Mouse (Mus musculus): ENCODE measurements at regions not wholly inside any gene's neighbourhood (a gene's known extent, or its start where the extent isn't known, plus 50 kb on each side); places are given as distances from the start of the nearest gene placed in this dataset.

- H3K4me2 ChIP-seq (ENCODE audit: insufficient read depth, low read depth, poor library complexity, severe bottlenecking) = no peak overlapping the region
- DNase-seq (ENCODE audit: extremely low read depth) = no peak
- H3K9me3 ChIP-seq (replicated peaks; ENCODE audit: low read length) = peaks cover 72% of the 10 kb centered on the region
- H3K4me3 ChIP-seq (replicated peaks in 1 of 3; ENCODE audit: low read depth in 2 of 3, low read length in 2 of 3, poor library complexity in 1 of 3) = no peak overlapping the region
- no peaks in the 10 kb centered on the region for H3K4me1 ChIP-seq (ENCODE audit: control insufficient read depth in 1 of 2, insufficient read depth in 2 of 2)
- in situ Hi-C loops (cut with MboI; ENCODE audit: low pct_ligation_motif_present, low pct_unique_long_range_greater_than_20kb, low sequenced_read_pairs) = no loop called here
- H3K9ac ChIP-seq (ENCODE audit: insufficient read depth, low read depth) = no peak overlapping the region
- no peak overlapping the region for H3K27ac ChIP-seq (ENCODE audit: insufficient read depth, low read depth)
- H3K36me3 ChIP-seq (replicated peaks in 1 of 2; ENCODE audit: control insufficient read depth in 1 of 2, insufficient read depth in 1 of 2, low read length in 1 of 2) = no peaks in the 10 kb centered on the region
- TF ChIP-seq MEF2A (IDR thresholded peaks at IDR 0.05; ENCODE audit: borderline replicate concordance, low read depth, low read length) (no peak), USF2 (conservative IDR thresholded peaks at IDR 0.05; ENCODE audit: low read depth, low read length) (no peak), MAFK (IDR thresholded peaks at IDR 0.05; ENCODE audit: insufficient replicate concordance, low read length) (no peak), TBP (conservative IDR thresholded peaks at IDR 0.05; ENCODE audit: low read depth, low read length) (no peak), ETS1 (conservative IDR thresholded peaks at IDR 0.05; ENCODE audit: low read depth, low read length) (no peak), ZC3H11A (IDR thresholded peaks at IDR 0.05; ENCODE audit: low read depth, low read length) (no peak), JUN (IDR thresholded peaks at IDR 0.05; ENCODE audit: insufficient read depth, low read depth, low read length) (no peak), NELFE (IDR thresholded peaks at IDR 0.05; ENCODE audit: low read depth, low read length) (no peak)
- dilution Hi-C loops (cut with MboI; ENCODE audit: extremely low pct_ligation_motif_present, extremely low pct_unique_long_range_greater_than_20kb, low sequenced_read_pairs) = no loop called here
- H3K79me2 ChIP-seq (replicated peaks; ENCODE audit: control insufficient read depth, extremely low read depth, insufficient read depth, poor library complexity, severe bottlenecking) = no peaks in the 10 kb centered on the region
- no peaks in the 10 kb centered on the region for H3K27me3 ChIP-seq (replicated peaks)
These were observed 435.9 kb downstream of the Prdm2 start for GRCm38 (mm10) chr4:142776711-142777411.

- DNase-seq (ENCODE audit: extremely low read depth) = no peak
- TF ChIP-seq GABPA (IDR thresholded peaks at IDR 0.05; ENCODE audit: insufficient replicate concordance, low read depth, low read length) = no peak
- no peak for TF ChIP-seq ZMIZ1 (IDR thresholded peaks at IDR 0.05; ENCODE audit: low read depth, low read length)
- TF ChIP-seq MYC (IDR thresholded peaks at IDR 0.05; ENCODE audit: low read depth, low read length) = no peak
- no peak for TF ChIP-seq ELF1 (IDR thresholded peaks at IDR 0.05; ENCODE audit: low read depth, low read length)
- no peak for TF ChIP-seq CTCF (conservative IDR thresholded peaks at IDR 0.05 in 1 of 2, IDR thresholded peaks at IDR 0.05 in 1 of 2; ENCODE audit: low read depth in 2 of 2, low read length in 2 of 2)
- Histone ChIP-seq H3K9me3 (replicated peaks; ENCODE audit: low read length) (peaks cover 79% of the 10 kb centered on the region), H3K4me3 (replicated peaks in 1 of 3; ENCODE audit: low read depth in 2 of 3, low read length in 2 of 3, poor library complexity in 1 of 3) (no peak overlapping the region), H3K4me2 (ENCODE audit: insufficient read depth, low read depth, poor library complexity, severe bottlenecking) (no peak overlapping the region), H3K79me2 (replicated peaks; ENCODE audit: control insufficient read depth, extremely low read depth, insufficient read depth, poor library complexity, severe bottlenecking) (no peaks in the 10 kb centered on the region), H3K27ac (ENCODE audit: insufficient read depth, low read depth) (no peak overlapping the region), H3K36me3 (replicated peaks in 1 of 2; ENCODE audit: control insufficient read depth in 1 of 2, insufficient read depth in 1 of 2, low read length in 1 of 2) (no peaks in the 10 kb centered on the region), H3K9ac (ENCODE audit: insufficient read depth, low read depth) (no peak overlapping the region), H3K27me3 (replicated peaks) (no peaks in the 10 kb centered on the region), H3K4me1 (ENCODE audit: control insufficient read depth in 1 of 2, insufficient read depth in 2 of 2) (no peaks in the 10 kb centered on the region)
- dilution Hi-C loops (cut with MboI; ENCODE audit: extremely low pct_ligation_motif_present, extremely low pct_unique_long_range_greater_than_20kb, low sequenced_read_pairs) = no loop called here
- in situ Hi-C loops (cut with MboI; ENCODE audit: low pct_ligation_motif_present, low pct_unique_long_range_greater_than_20kb, low sequenced_read_pairs) = no loop called here
These were observed 437.8 kb downstream of the Prdm2 start for GRCm38 (mm10) chr4:142775023-142775422.

Measured in CH12.LX (cell line).